Mouse (Mus musculus): ENCODE measurements around the gene Got2. TPM values are rescaled to one million over a fixed set of nuclear protein-coding genes. Genes with fewer than 3 reads are reported as not detected.
A peak's percentile ranks its signal among the peaks of the same experiment; 100 is the strongest.
"Not testable (repeated sequence)": the region's sequence is repeated elsewhere in the genome, so short reads cannot be mapped to it uniquely, and the experiment has no call there.

Got2 gene
- polyA plus RNA-seq, 1 experiment: not detected

GRCm38 (mm10) chr8:95878176-95878962 is 10.0 kb downstream of the Got2 start:
- WGBS: 27% methylated on average over 12 of the region's 12 CpGs
- no peak overlapping the region for H3K27ac ChIP-seq (ENCODE audit: insufficient read depth, low read depth, low read length)
- H3K4me3 ChIP-seq (ENCODE audit: insufficient read depth, low read depth, low read length): no peak overlapping the region
- H3K4me1 ChIP-seq (ENCODE audit: control insufficient read depth, insufficient read depth, low read length): peaks cover 11% of the 10 kb centered on the region
- no peak for TF ChIP-seq CTCF (IDR thresholded peaks at IDR 0.05; ENCODE audit: insufficient read depth, low read depth, low read length)
- TF ChIP-seq POLR2A (IDR thresholded peaks at IDR 0.05; ENCODE audit: insufficient read depth, low read depth, low read length): no peak

- no peak overlapping the region for H3K4me3 ChIP-seq (ENCODE audit: insufficient read depth, low read depth, low read length)
- no peak overlapping the region for H3K27ac ChIP-seq (ENCODE audit: insufficient read depth, low read depth, low read length)
- WGBS: 78% methylated on average over 7 of the region's 7 CpGs
- no peak for TF ChIP-seq POLR2A (IDR thresholded peaks at IDR 0.05; ENCODE audit: insufficient read depth, low read depth, low read length)
- TF ChIP-seq CTCF (IDR thresholded peaks at IDR 0.05; ENCODE audit: insufficient read depth, low read depth, low read length): no peak
- H3K4me1 ChIP-seq (ENCODE audit: control insufficient read depth, insufficient read depth, low read length): peaks cover 5% of the 10 kb centered on the region; the same call in 1 of the 2 replicates
Observed at GRCm38 (mm10) chr8:95875270-95875669, 13.1 kb downstream of the Got2 start.

GRCm38 (mm10) chr8:95871690-95872089 is 16.7 kb downstream of the Got2 start:
- WGBS: 92% methylated on average over 16 of the region's 16 CpGs
- H3K4me3 ChIP-seq (ENCODE audit: insufficient read depth, low read depth, low read length): no peak overlapping the region
- no peak overlapping the region for H3K27ac ChIP-seq (ENCODE audit: insufficient read depth, low read depth, low read length)
- no peak for TF ChIP-seq POLR2A (IDR thresholded peaks at IDR 0.05; ENCODE audit: insufficient read depth, low read depth, low read length)
- TF ChIP-seq CTCF (IDR thresholded peaks at IDR 0.05; ENCODE audit: insufficient read depth, low read depth, low read length): no peak
- no peaks in the 10 kb centered on the region for H3K4me1 ChIP-seq (ENCODE audit: control insufficient read depth, insufficient read depth, low read length)

- not testable (repeated sequence) for H3K4me1 ChIP-seq (ENCODE audit: control insufficient read depth, insufficient read depth, low read length); H3K4me3 ChIP-seq (ENCODE audit: insufficient read depth, low read depth, low read length); H3K27ac ChIP-seq (ENCODE audit: insufficient read depth, low read depth, low read length)
- WGBS: 94% methylated on average over 18 of the region's 18 CpGs
Observed at GRCm38 (mm10) chr8:95864851-95865250, 23.5 kb downstream of the Got2 start.

GRCm38 (mm10) chr8:95863761-95864440 is 24.4 kb downstream of the Got2 start:
- not testable (repeated sequence) for H3K4me3 ChIP-seq (ENCODE audit: insufficient read depth, low read depth, low read length); H3K4me1 ChIP-seq (ENCODE audit: control insufficient read depth, insufficient read depth, low read length)
- 0 out of 2 replicates have a peak overlapping the region, but pooled peaks have one; percentile 67 for H3K27ac ChIP-seq (ENCODE audit: insufficient read depth, low read depth, low read length)
- 62% methylated on average over 11 of the region's 11 CpGs for WGBS

- TF ChIP-seq CTCF (IDR thresholded peaks at IDR 0.05; ENCODE audit: insufficient read depth, low read depth, low read length) (no peak), POLR2A (IDR thresholded peaks at IDR 0.05; ENCODE audit: insufficient read depth, low read depth, low read length) (no peak)
- H3K27ac ChIP-seq (ENCODE audit: insufficient read depth, low read depth, low read length): no peak overlapping the region
- 82% methylated on average over 6 of the region's 6 CpGs for WGBS
Observed at GRCm38 (mm10) chr8:95854174-95854573, 34.2 kb downstream of the Got2 start.

GRCm38 (mm10) chr8:95853102-95853843 is 35.1 kb downstream of the Got2 start, which contains the start of gene Slc38a7:
Gene Slc38a7 (minus strand): TSS chr8:95853539.
- Histone ChIP-seq H3K4me3 (ENCODE audit: insufficient read depth, low read depth, low read length) (peak within 1 kb of the TSS; percentile 82), H3K27ac (ENCODE audit: insufficient read depth, low read depth, low read length) (no peak within 1 kb of the TSS), H3K4me1 (ENCODE audit: control insufficient read depth, insufficient read depth, low read length) (peaks cover 8% of the 10 kb centered on the region)
- WGBS: 6% methylated on average over 22 of the region's 22 CpGs
- TF ChIP-seq CTCF (IDR thresholded peaks at IDR 0.05; ENCODE audit: insufficient read depth, low read depth, low read length): no peak
- no peak for TF ChIP-seq POLR2A (IDR thresholded peaks at IDR 0.05; ENCODE audit: insufficient read depth, low read depth, low read length)

More at GRCm38 (mm10) chr8:95854174-95854573, 34.2 kb downstream of the Got2 start:
- Histone ChIP-seq H3K4me3 (ENCODE audit: insufficient read depth, low read depth, low read length) (no peak overlapping the region), H3K4me1 (ENCODE audit: control insufficient read depth, insufficient read depth, low read length) (peaks cover 6% of the 10 kb centered on the region)

GRCm38 (mm10) chr8:95852290-95852689 is 36.1 kb downstream of the Got2 start:
- WGBS: 69% methylated on average over 4 of the region's 4 CpGs
- peak overlapping the region; percentile 82 for H3K4me3 ChIP-seq (ENCODE audit: insufficient read depth, low read depth, low read length)
- H3K27ac ChIP-seq (ENCODE audit: insufficient read depth, low read depth, low read length): no peak overlapping the region
- peaks cover 10% of the 10 kb centered on the region for H3K4me1 ChIP-seq (ENCODE audit: control insufficient read depth, insufficient read depth, low read length)
- TF ChIP-seq CTCF (IDR thresholded peaks at IDR 0.05; ENCODE audit: insufficient read depth, low read depth, low read length) (no peak), POLR2A (IDR thresholded peaks at IDR 0.05; ENCODE audit: insufficient read depth, low read depth, low read length) (no peak)

- Histone ChIP-seq H3K4me3 (ENCODE audit: insufficient read depth, low read depth, low read length) (no peak overlapping the region), H3K4me1 (ENCODE audit: control insufficient read depth, insufficient read depth, low read length) (peaks cover 10% of the 10 kb centered on the region), H3K27ac (ENCODE audit: insufficient read depth, low read depth, low read length) (no peak overlapping the region)
- WGBS: 87% methylated on average over 2 of the region's 2 CpGs
- TF ChIP-seq CTCF (IDR thresholded peaks at IDR 0.05; ENCODE audit: insufficient read depth, low read depth, low read length): no peak
- TF ChIP-seq POLR2A (IDR thresholded peaks at IDR 0.05; ENCODE audit: insufficient read depth, low read depth, low read length): no peak
Observed at GRCm38 (mm10) chr8:95850326-95850725, 38.0 kb downstream of the Got2 start.
